Mouse (Mus musculus) CH12F3 (cell line): ENCODE results near the gene Gm43738.
"Not testable (repeated sequence)": the region's sequence is repeated elsewhere in the genome, so short reads cannot be mapped to it uniquely, and the experiment has no call there.

Source experiments
- in situ Hi-C: fragments of 300-500 bp; cut with MboI; formaldehyde crosslinking; loops from 2 replicates; pipeline ENCODE4 v1.14.3; 2020; ENCODE audit warnings: low sequenced_read_pairs

Gm43738 gene

GRCm38 (mm10) chr3:89102495-89103290 lies 1.8 kb upstream of the Gm43738 start:
- in situ Hi-C loops, result no loop called here

GRCm38 (mm10) chr3:89101812-89102494 lies 1.1 kb upstream of the Gm43738 start, which contains the start of gene Fdps:
Gene Fdps, minus strand, starts transcription at chr3:89101959.
- in situ Hi-C loops, result no loop called here

- in situ Hi-C loops, result no loop called here
Measured at GRCm38 (mm10) chr3:89101459-89101811, 536 bp upstream of the Gm43738 start.

GRCm38 (mm10) chr3:89094021-89094420 lies 6.9 kb downstream of the Gm43738 start:
- in situ Hi-C loops, result no loop called here

GRCm38 (mm10) chr3:89093175-89093574 lies 7.7 kb downstream of the Gm43738 start, which contains the start of gene Rusc1:
Gene Rusc1, minus strand, starts transcription at chr3:89093311.
- in situ Hi-C loops, result no loop called here

- in situ Hi-C loops, result no loop called here
Measured at GRCm38 (mm10) chr3:89092509-89093090, 8.3 kb downstream of the Gm43738 start.

GRCm38 (mm10) chr3:89091811-89092508 lies 8.9 kb downstream of the Gm43738 start:
- in situ Hi-C loops, result no loop called here

GRCm38 (mm10) chr3:89090694-89091655 lies 9.9 kb downstream of the Gm43738 start:
- in situ Hi-C loops, result no loop called here

GRCm38 (mm10) chr3:89089882-89090591 lies 10.9 kb downstream of the Gm43738 start:
- in situ Hi-C loops, result no loop called here

- in situ Hi-C loops, result no loop called here
Measured at GRCm38 (mm10) chr3:89088974-89089373, 11.9 kb downstream of the Gm43738 start.

GRCm38 (mm10) chr3:89087338-89088110 lies 13.4 kb downstream of the Gm43738 start:
- in situ Hi-C loops, result no loop called here

GRCm38 (mm10) chr3:89084654-89085190 lies 16.2 kb downstream of the Gm43738 start:
- in situ Hi-C loops, result no loop called here

GRCm38 (mm10) chr3:89084133-89084532 lies 16.8 kb downstream of the Gm43738 start:
- in situ Hi-C loops, result no loop called here

- in situ Hi-C loops, result not testable (repeated sequence)
Measured at GRCm38 (mm10) chr3:89082287-89082686, 18.6 kb downstream of the Gm43738 start.

GRCm38 (mm10) chr3:89077383-89077782 lies 23.5 kb downstream of the Gm43738 start:
- in situ Hi-C loops, result no loop called here

- in situ Hi-C loops, result loop anchor here (25.0 kb wide), 1 partner anchor 970 kb away; no protein-coding TSS in a partner anchor
Measured at GRCm38 (mm10) chr3:89067265-89067664, 33.6 kb downstream of the Gm43738 start.

GRCm38 (mm10) chr3:89061696-89062095 lies 39.2 kb downstream of the Gm43738 start:
- in situ Hi-C loops, result loop anchor here (25.0 kb wide), 1 partner anchor 976 kb away; no protein-coding TSS in a partner anchor

- in situ Hi-C loops, result loop anchor here (25.0 kb wide), 1 partner anchor 979 kb away; no protein-coding TSS in a partner anchor
Measured at GRCm38 (mm10) chr3:89058783-89059182, 42.1 kb downstream of the Gm43738 start.
